Mouse (Mus musculus) midbrain, embryonic 15.5 days (tissue): ENCODE measurements at regions not wholly inside any gene's neighbourhood (a gene's known extent, or its start where the extent isn't known, plus 50 kb on each side); places are given as distances from the start of the nearest gene placed in this dataset.
"Not testable (repeated sequence)": the region's sequence is repeated elsewhere in the genome, so short reads cannot be mapped to it uniquely, and the experiment has no call there.

Experiments used
- ATAC-seq: fragments of 200-750 bp; cut with Nextera tagmentation; replicated peaks from 2 replicates; pipeline ENCODE4 v1.8.0; 2017; ENCODE audit warnings: moderate TSS enrichment
- H3K27ac ChIP-seq: fragments of 300-500 bp; sonication (generic); 2 replicates; pipeline ENCODE4 v1.5.1; 2015; ENCODE audit warnings: mild to moderate bottlenecking, inconsistent platforms
- H3K27me3 ChIP-seq: fragments of 300-500 bp; sonication (generic); replicated peaks from 2 replicates; pipeline ENCODE4 v1.6.1; 2015; ENCODE audit warnings: inconsistent platforms
- H3K36me3 ChIP-seq: fragments of 300-500 bp; sonication (generic); replicated peaks from 2 replicates; pipeline ENCODE4 v1.6.1; 2015; ENCODE audit warnings: inconsistent platforms
- H3K4me1 ChIP-seq: fragments of 300-500 bp; sonication (generic); 2 replicates; pipeline ENCODE4 v1.6.1; 2015; ENCODE audit warnings: inconsistent platforms
- H3K4me2 ChIP-seq: fragments of 300-500 bp; sonication (generic); 2 replicates; pipeline ENCODE4 v1.6.1; 2015; ENCODE audit warnings: inconsistent platforms, mild to moderate bottlenecking, moderate library complexity
- H3K4me3 ChIP-seq: fragments of 300-500 bp; sonication (generic); 2 replicates; pipeline ENCODE4 v1.5.1; 2015; ENCODE audit warnings: mild to moderate bottlenecking, inconsistent platforms
- H3K9ac ChIP-seq: fragments of 300-500 bp; sonication (generic); 2 replicates; pipeline ENCODE4 v1.6.1; 2015; ENCODE audit warnings: mild to moderate bottlenecking, inconsistent platforms
- H3K9me3 ChIP-seq: fragments of 300-500 bp; sonication (generic); 2 replicates; pipeline ENCODE4 v1.6.1; 2016; ENCODE audit warnings: inconsistent platforms
- WGBS: fragments of 180-500 bp; shearing (Covaris S2); methylation state at CpG from one replicate; pipeline ENCODE4 v1.1.7; 2015; ENCODE audit warnings: mixed read lengths; 5-methylcytosine and 5-hydroxymethylcytosine counted together

GRCm38 (mm10) chr14:53709627-53710026 is 544.3 kb downstream of the Dad1 start:
- H3K27me3 ChIP-seq, H3K9me3 ChIP-seq: not testable (repeated sequence)
- 7% methylated on average over 3 of the region's 3 CpGs for WGBS

GRCm38 (mm10) chr14:53704351-53704750 is 549.6 kb downstream of the Dad1 start:
- not testable (repeated sequence) for H3K36me3 ChIP-seq, H3K27me3 ChIP-seq, H3K27ac ChIP-seq, H3K4me2 ChIP-seq, H3K9me3 ChIP-seq, H3K4me1 ChIP-seq, ATAC-seq, H3K9ac ChIP-seq, H3K4me3 ChIP-seq
- WGBS = 87% methylated on average over 5 of the region's 5 CpGs

More at GRCm38 (mm10) chr14:53709627-53710026, 544.3 kb downstream of the Dad1 start:
- not testable (repeated sequence) for H3K4me1 ChIP-seq, H3K4me3 ChIP-seq, H3K36me3 ChIP-seq, H3K4me2 ChIP-seq, H3K27ac ChIP-seq, H3K9ac ChIP-seq, ATAC-seq

DNA sequence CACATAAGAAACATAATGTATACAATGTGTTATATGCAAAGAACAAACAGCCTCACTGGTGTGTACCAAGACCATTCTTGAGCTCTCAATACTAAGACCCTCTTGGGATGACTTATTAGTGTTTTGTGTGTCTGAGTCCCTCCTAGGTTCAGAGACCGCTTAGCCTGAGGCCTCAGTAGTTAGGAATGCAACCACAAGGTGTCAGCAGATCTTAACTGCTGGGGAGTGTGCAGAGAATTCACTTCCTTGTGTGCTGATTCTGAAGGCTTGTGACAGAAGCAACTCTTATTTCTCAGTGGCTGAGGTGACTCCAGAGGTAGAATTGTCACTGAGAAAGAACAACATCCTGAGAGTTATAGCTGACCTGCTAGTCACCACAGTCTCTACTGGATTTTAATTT is 550.3 kb downstream of the Dad1 start:
- not testable (repeated sequence) for H3K27me3 ChIP-seq, H3K4me2 ChIP-seq, H3K9ac ChIP-seq, H3K4me1 ChIP-seq, H3K4me3 ChIP-seq, H3K9me3 ChIP-seq, H3K27ac ChIP-seq, H3K36me3 ChIP-seq
- peak; percentile 77 for ATAC-seq
- 20% methylated on average over 1 of the region's 1 CpGs for WGBS

DNA sequence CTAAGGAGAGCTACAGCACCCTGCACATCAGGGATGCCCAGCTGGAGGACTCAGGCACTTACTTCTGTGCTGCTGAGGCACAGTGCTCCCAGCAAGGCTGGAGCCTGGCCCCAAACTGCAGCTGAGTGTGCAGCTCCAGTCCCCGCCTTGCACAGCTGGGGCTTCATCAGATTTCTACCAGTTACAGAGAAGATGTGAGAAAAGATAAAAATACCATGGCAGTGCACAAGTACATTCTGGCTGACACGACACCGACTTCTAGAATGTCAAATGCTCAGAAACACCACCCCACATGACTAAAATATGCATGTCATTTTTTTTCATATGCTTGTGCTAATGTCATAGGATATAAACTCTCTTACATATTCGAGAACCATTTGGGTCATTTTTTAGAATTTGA is 569.8 kb downstream of the Dad1 start:
- H3K36me3 ChIP-seq, ATAC-seq: not testable (repeated sequence)

DNA sequence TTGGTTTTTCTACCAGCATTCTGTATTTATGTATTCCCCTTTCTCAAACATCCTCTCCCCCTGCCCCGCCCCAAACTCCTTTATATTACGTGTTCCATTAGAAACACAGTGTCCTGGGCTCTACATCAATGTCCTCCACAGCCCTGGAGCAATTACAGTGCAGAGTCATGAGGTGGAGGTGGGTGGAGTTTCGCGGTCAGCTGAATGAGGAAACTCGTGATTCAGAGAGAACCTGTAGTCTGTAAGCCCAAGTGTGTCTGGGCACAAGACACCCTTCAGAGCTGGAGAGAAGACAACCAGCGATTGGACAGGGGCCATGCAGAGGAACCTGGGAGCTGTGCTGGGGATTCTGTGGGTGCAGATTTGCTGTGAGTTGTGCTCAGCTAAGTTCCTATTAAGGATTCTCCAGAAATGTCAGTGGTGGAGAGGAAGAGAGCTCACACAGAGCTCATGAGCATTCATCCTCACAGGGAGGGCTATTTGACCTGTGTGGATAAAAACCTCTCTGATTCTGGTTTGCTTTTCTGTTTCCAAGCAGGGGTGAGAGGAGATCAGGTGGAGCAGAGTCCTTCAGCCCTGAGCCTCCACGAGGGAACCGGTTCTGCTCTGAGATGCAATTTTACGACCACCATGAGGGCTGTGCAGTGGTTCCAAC is 570.4 kb downstream of the Dad1 start:
- not testable (repeated sequence) for H3K4me3 ChIP-seq, H3K9ac ChIP-seq, H3K4me1 ChIP-seq, H3K27ac ChIP-seq, H3K36me3 ChIP-seq, H3K27me3 ChIP-seq, ATAC-seq, H3K4me2 ChIP-seq, H3K9me3 ChIP-seq
- WGBS = 87% methylated on average over 9 of the region's 9 CpGs

More for the DNA sequence above, 569.8 kb downstream of the Dad1 start:
- H3K4me2 ChIP-seq, H3K9me3 ChIP-seq, H3K9ac ChIP-seq, H3K27me3 ChIP-seq, H3K4me3 ChIP-seq, H3K27ac ChIP-seq, H3K4me1 ChIP-seq: not testable (repeated sequence)
- WGBS = 82% methylated on average over 4 of the region's 4 CpGs

DNA sequence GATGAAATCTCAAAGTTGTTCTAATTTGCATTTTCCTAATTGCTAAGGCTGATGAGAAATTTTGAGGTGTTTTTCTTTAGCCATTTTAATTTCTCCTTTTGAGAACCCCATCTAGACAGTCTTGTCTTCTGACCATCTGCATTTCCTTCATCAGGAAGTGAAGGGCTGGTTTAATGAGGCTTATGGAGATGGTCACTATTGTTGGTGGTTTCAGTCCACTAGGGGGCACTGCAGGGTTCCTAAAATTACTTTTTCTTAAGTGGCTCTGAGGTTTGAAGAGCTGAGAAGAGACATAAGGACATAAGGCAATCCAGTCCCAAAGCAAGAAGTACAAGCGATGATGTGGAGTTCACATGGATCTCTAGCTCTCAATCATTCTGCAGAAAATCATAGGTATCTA is 571.2 kb downstream of the Dad1 start:
- not testable (repeated sequence) for H3K27ac ChIP-seq, H3K27me3 ChIP-seq, H3K4me1 ChIP-seq, H3K4me2 ChIP-seq, H3K9me3 ChIP-seq, ATAC-seq, H3K9ac ChIP-seq, H3K4me3 ChIP-seq, H3K36me3 ChIP-seq
- WGBS = 100% methylated on average over 1 of the region's 1 CpGs

DNA sequence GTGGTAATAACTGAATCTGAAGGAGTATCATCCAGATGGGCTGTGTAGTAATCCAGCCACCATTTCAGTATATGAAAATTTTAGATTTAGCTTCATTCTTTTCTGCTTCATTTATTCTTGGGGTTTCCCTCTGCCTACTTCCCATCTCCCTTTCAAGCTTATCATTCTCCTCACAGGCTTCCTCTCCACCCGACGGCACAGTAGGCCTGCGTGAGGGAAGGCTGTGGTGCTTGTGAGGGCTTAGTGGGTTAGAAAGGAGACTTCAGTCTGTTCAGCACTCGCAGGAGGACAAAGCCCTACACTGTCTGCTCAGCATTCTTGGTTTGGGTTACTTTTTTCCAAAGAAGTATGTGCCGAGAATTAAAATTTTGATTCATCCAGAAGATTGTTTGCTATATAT is 572.6 kb downstream of the Dad1 start:
- H3K27ac ChIP-seq, H3K27me3 ChIP-seq, H3K4me3 ChIP-seq, H3K36me3 ChIP-seq, H3K4me2 ChIP-seq, H3K9ac ChIP-seq, H3K9me3 ChIP-seq, ATAC-seq, H3K4me1 ChIP-seq: not testable (repeated sequence)
- 60% methylated on average over 5 of the region's 5 CpGs for WGBS

DNA sequence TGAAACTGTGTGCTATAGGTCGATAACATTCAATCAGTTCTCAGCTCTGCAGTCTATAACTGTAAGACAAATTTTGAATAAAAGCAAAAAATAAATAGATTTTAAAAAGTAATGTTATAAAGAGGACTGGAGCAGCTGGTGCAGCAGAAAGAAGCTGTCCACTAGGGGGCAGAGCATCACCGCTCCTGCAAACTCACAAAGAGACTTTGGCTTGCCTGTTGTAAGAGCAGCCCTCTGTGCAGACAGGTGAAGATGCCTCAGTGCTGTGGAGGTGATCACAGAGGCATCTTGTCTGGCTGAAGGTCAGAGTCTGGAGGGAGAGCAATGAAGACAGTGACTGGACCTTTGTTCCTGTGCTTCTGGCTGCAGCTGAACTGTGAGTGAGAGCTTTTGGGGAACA is 588.2 kb downstream of the Dad1 start:
- 27% methylated on average over 2 of the region's 2 CpGs for whole genome bisulfite sequencing
- not testable (repeated sequence) for H3K27me3 ChIP-seq, H3K36me3 ChIP-seq, H3K9me3 ChIP-seq, H3K4me2 ChIP-seq, H3K4me1 ChIP-seq, H3K27ac ChIP-seq, H3K4me3 ChIP-seq, H3K9ac ChIP-seq
- peak; percentile 78; the same call in 1 of the 2 replicates for ATAC-seq

- not testable (repeated sequence) for H3K27me3 ChIP-seq, ATAC-seq, H3K4me1 ChIP-seq, H3K36me3 ChIP-seq, H3K27ac ChIP-seq, H3K9ac ChIP-seq, H3K9me3 ChIP-seq, H3K4me3 ChIP-seq, H3K4me2 ChIP-seq
- 82% methylated on average over 9 of the region's 9 CpGs for WGBS
These were observed 591.1 kb downstream of the Dad1 start for GRCm38 (mm10) chr14:53662700-53663355.

DNA sequence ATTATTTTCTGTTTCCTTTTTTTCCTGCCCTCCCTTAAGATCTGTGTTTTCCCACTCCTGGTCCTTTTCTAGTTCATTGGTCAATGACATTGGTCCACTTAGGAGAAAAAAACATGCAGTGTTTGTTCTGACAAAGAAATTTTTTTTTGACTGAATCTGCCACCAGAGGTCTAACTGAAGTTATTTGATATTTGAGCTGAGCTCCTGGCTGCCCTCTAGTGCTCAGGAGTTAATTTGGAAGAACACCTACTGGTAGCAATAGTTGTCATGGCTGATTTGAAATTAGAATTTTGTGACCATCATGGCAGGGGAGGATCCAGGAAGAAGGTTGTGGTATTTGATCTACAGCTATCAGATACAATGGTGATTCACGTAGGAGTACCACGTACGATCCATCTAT is 599.2 kb downstream of the Dad1 start:
- H3K36me3 ChIP-seq, H3K9ac ChIP-seq, H3K27me3 ChIP-seq, H3K27ac ChIP-seq, H3K4me2 ChIP-seq, H3K9me3 ChIP-seq, H3K4me1 ChIP-seq, H3K4me3 ChIP-seq, ATAC-seq: not testable (repeated sequence)
- 95% methylated on average over 3 of the region's 3 CpGs for WGBS

DNA sequence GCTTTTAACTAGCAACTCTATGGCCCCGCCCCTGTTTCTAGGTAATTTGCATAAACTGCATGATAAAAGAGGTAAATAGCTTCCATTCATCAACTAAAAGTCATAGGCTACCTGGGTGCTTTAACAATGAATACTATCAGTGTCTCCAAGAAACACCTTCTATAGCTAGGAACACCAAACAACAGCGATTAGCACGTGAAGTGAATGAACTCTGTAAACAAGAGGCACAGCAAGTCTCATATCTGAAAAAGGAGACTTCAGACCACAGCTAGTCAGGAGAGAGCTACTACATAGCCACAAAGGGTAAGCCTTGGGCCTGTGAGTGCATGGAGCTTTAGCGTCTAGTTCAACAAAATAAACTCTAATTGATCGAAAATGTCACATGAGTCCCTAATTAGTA is 602.8 kb downstream of the Dad1 start:
- not testable (repeated sequence) for H3K36me3 ChIP-seq, H3K4me3 ChIP-seq, H3K9ac ChIP-seq, H3K4me1 ChIP-seq, H3K9me3 ChIP-seq, H3K4me2 ChIP-seq, H3K27me3 ChIP-seq, H3K27ac ChIP-seq, ATAC-seq
- WGBS = 50% methylated on average over 5 of the region's 5 CpGs

- not testable (repeated sequence) for H3K27me3 ChIP-seq, H3K36me3 ChIP-seq, H3K9ac ChIP-seq, ATAC-seq, H3K4me2 ChIP-seq, H3K4me3 ChIP-seq, H3K4me1 ChIP-seq, H3K27ac ChIP-seq, H3K9me3 ChIP-seq
- WGBS = 100% methylated on average over 2 of the region's 2 CpGs
These were observed 604.7 kb downstream of the Dad1 start for GRCm38 (mm10) chr14:53649189-53649588.

GRCm38 (mm10) chr14:53640441-53640840 is 613.5 kb downstream of the Dad1 start:
- H3K4me1 ChIP-seq, H3K4me2 ChIP-seq, H3K36me3 ChIP-seq, H3K9ac ChIP-seq, H3K4me3 ChIP-seq, ATAC-seq, H3K27me3 ChIP-seq, H3K9me3 ChIP-seq, H3K27ac ChIP-seq: not testable (repeated sequence)
- WGBS = 76% methylated on average over 1 of the region's 1 CpGs
